Mouse (Mus musculus): ENCODE results near the gene Mrgprd. TPM values are rescaled to one million over a fixed set of nuclear protein-coding genes. Genes with fewer than 3 reads are reported as not detected.

Gene Mrgprd
- polyA plus RNA-seq (2015; fragmentation: Nextera tagmentation; extraction: Ambion mirVana): not detected in 2 replicates

- no peak for ATAC-seq (ENCODE audit: low FRiP score)
- WGBS: 90% methylated on average over 6 of the region's 6 CpGs
- H3K4me3 ChIP-seq: no peak within 1 kb of the TSS
- H3K27ac ChIP-seq: no peak within 1 kb of the TSS
- no peaks in the 10 kb centered on the region for H3K4me1 ChIP-seq (replicated peaks)
- 0 out of 2 replicates have a peak, but pooled peaks cover 3% of the 10 kb centered on the region for H3K27me3 ChIP-seq
- H3K9me3 ChIP-seq: no peaks in the 10 kb centered on the region
- H3K9ac ChIP-seq: no peak within 1 kb of the TSS
- no peak within 1 kb of the TSS for H3K4me2 ChIP-seq
- H3K36me3 ChIP-seq: no peaks in the 10 kb centered on the region
Measured at GRCm38 (mm10) chr7:145314785-145315411, at the start of gene Mrgprd. Gene Mrgprd (plus strand): TSS chr7:145314835.

- Histone ChIP-seq H3K36me3 (peaks cover 6% of the 10 kb centered on the region), H3K9ac (no peak overlapping the region), H3K9me3 (no peaks in the 10 kb centered on the region), H3K4me1 (replicated peaks) (no peaks in the 10 kb centered on the region), H3K27ac (no peak overlapping the region), H3K27me3 (no peaks in the 10 kb centered on the region), H3K4me3 (no peak overlapping the region), H3K4me2 (no peak overlapping the region)
- ATAC-seq (ENCODE audit: low FRiP score): no peak
- WGBS: 97% methylated on average over 2 of the region's 2 CpGs
Measured at GRCm38 (mm10) chr7:145266011-145266410, 48.6 kb upstream of the Mrgprd start.

DNA sequence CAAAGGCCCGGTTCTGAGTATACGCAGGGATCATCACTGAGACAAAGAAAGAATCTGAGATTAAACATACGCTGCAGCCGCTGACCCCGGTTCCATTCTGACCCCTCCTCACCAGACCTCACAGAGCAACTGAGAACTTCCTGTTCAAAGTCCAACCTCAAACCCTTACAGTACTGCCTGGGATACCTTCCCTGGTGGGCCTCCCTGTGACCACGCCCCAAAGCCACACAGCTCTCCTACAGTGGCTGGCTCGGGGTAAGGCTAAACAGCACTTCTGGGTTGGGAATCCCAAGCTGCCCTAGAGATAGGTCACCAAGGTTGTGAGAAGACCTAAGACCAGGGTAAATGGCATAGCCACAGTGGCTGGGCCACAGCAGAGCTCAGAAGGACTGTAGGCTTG is 45.7 kb upstream of the Mrgprd start:
- Histone ChIP-seq H3K27ac (no peak overlapping the region), H3K27me3 (no peaks in the 10 kb centered on the region), H3K4me2 (no peak overlapping the region), H3K9ac (no peak overlapping the region), H3K9me3 (no peaks in the 10 kb centered on the region), H3K36me3 (peaks cover 23% of the 10 kb centered on the region), H3K4me3 (no peak overlapping the region), H3K4me1 (replicated peaks) (no peaks in the 10 kb centered on the region)
- ATAC-seq (ENCODE audit: low FRiP score): no peak
- 95% methylated on average over 7 of the region's 7 CpGs for WGBS

DNA sequence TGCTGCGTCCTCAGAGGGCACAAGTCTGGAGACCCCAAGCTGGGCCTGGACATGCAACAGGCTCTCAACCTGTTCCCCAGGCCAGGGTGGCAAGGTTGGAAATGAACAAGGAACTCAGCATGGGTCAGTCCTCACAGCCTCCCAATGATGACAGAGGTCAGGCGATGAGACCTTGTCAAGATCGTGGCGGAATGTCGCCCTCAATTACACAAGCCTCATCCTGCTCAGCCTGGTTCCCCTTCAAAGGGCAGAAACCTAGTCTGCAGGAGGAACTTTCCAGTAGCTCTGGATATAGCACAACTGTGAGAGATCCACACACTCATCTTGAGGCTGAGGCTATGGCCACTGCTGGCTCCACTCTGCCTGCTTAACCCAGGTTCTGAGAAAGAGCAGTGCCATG is 43.7 kb upstream of the Mrgprd start:
- no peak overlapping the region for H3K4me2 ChIP-seq
- no peaks in the 10 kb centered on the region for H3K4me1 ChIP-seq (replicated peaks)
- no peaks in the 10 kb centered on the region for H3K9me3 ChIP-seq
- no peak overlapping the region for H3K9ac ChIP-seq
- ATAC-seq (ENCODE audit: low FRiP score): no peak
- peaks cover 29% of the 10 kb centered on the region for H3K36me3 ChIP-seq
- 93% methylated on average over 5 of the region's 5 CpGs for WGBS
- no peak overlapping the region for H3K27ac ChIP-seq
- no peak overlapping the region for H3K4me3 ChIP-seq
- H3K27me3 ChIP-seq: no peaks in the 10 kb centered on the region

- Histone ChIP-seq H3K9me3 (no peaks in the 10 kb centered on the region), H3K4me2 (no peak overlapping the region), H3K27ac (no peak overlapping the region), H3K36me3 (peaks cover 56% of the 10 kb centered on the region), H3K27me3 (no peaks in the 10 kb centered on the region), H3K9ac (no peak overlapping the region), H3K4me1 (replicated peaks) (no peaks in the 10 kb centered on the region), H3K4me3 (no peak overlapping the region)
- ATAC-seq (ENCODE audit: low FRiP score): no peak
- WGBS: 93% methylated on average over 3 of the region's 3 CpGs
Measured at GRCm38 (mm10) chr7:145275488-145275887, 39.1 kb upstream of the Mrgprd start.

- peaks cover 32% of the 10 kb centered on the region for H3K36me3 ChIP-seq
- H3K4me1 ChIP-seq (replicated peaks): peaks cover 18% of the 10 kb centered on the region
- ATAC-seq (ENCODE audit: low FRiP score): no peak
- no peak overlapping the region for H3K4me3 ChIP-seq
- H3K9ac ChIP-seq: no peak overlapping the region
- H3K9me3 ChIP-seq: no peaks in the 10 kb centered on the region
- 88% methylated on average over 4 of the region's 4 CpGs for WGBS
- no peaks in the 10 kb centered on the region for H3K27me3 ChIP-seq
- H3K27ac ChIP-seq: no peak overlapping the region
- no peak overlapping the region for H3K4me2 ChIP-seq
Measured at GRCm38 (mm10) chr7:145281396-145281795, 33.2 kb upstream of the Mrgprd start.

DNA sequence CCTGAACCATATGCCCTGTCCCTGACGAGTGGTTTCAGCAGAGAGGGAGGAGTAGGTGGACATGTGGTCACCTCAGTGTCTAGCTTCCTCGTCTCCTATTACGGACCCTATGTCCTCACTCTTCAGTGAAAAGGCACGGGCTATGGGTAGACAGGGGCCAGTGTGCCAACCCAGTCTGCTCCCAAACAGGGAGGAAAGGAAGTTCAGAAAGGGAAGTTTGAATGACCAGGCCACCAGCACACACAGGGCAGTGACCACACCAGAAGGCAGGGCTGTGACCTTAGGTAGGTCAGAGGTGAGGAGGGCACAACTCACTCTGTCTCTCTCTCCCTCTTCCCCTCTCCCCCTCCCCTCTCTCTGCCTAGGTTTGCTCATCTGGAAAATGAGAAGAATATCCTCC is 31.6 kb upstream of the Mrgprd start:
- no peaks in the 10 kb centered on the region for H3K9me3 ChIP-seq
- H3K27ac ChIP-seq: no peak overlapping the region
- H3K27me3 ChIP-seq: no peaks in the 10 kb centered on the region
- 42% methylated on average over 4 of the region's 4 CpGs for WGBS
- ATAC-seq (ENCODE audit: low FRiP score): 0 out of 2 replicates have a peak, but pooled peaks have one; percentile 8
- peaks cover 18% of the 10 kb centered on the region for H3K4me1 ChIP-seq (replicated peaks)
- H3K4me3 ChIP-seq: peak overlapping the region; percentile 49
- peaks cover 21% of the 10 kb centered on the region for H3K36me3 ChIP-seq
- H3K9ac ChIP-seq: peak overlapping the region; percentile 68
- H3K4me2 ChIP-seq: peak overlapping the region; percentile 65

GRCm38 (mm10) chr7:145283487-145284187 is 31.0 kb upstream of the Mrgprd start, which contains the start of gene Tpcn2:
Gene Tpcn2 (minus strand): TSS chr7:145284011.
- peak within 1 kb of the TSS; percentile 68 for H3K9ac ChIP-seq
- 5% methylated on average over 18 of the region's 18 CpGs for WGBS
- H3K4me2 ChIP-seq: peak within 1 kb of the TSS; percentile 65
- H3K27me3 ChIP-seq: no peaks in the 10 kb centered on the region
- H3K27ac ChIP-seq: no peak within 1 kb of the TSS
- H3K36me3 ChIP-seq: peaks cover 15% of the 10 kb centered on the region
- H3K4me3 ChIP-seq: peak within 1 kb of the TSS; percentile 49
- peak; percentile 92 for ATAC-seq (ENCODE audit: low FRiP score)
- H3K9me3 ChIP-seq: no peaks in the 10 kb centered on the region
- peaks cover 18% of the 10 kb centered on the region for H3K4me1 ChIP-seq (replicated peaks)

DNA sequence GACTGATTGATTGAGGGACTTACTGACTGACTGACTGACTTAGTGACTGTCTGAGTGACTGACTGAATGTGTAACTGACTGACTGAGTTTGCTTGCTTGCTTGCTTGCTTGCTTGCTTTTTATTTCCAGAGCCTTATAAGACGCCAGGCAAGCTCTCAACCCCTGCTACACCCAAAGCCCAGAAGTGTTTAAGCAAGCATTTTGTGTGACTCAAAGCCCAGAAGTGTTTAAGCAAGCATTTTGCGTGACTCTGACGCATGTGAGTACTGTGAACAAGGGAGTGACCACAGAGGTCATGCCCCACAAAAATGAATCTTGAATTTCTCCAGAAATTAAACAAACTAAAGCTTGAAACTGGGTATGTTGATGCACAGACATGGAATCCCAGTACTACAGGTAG is 30.3 kb upstream of the Mrgprd start:
- WGBS: 72% methylated on average over 3 of the region's 3 CpGs
- H3K27ac ChIP-seq: no peak overlapping the region
- peaks cover 9% of the 10 kb centered on the region for H3K36me3 ChIP-seq
- ATAC-seq (ENCODE audit: low FRiP score): 0 out of 2 replicates have a peak, but pooled peaks have one; percentile 18
- H3K9ac ChIP-seq: no peak overlapping the region; the same call in 1 of the 2 replicates
- H3K27me3 ChIP-seq: no peaks in the 10 kb centered on the region
- H3K4me2 ChIP-seq: peak overlapping the region; percentile 65
- H3K4me1 ChIP-seq (replicated peaks): peaks cover 18% of the 10 kb centered on the region
- H3K9me3 ChIP-seq: no peaks in the 10 kb centered on the region
- peak overlapping the region; percentile 49; the same call in 1 of the 2 replicates for H3K4me3 ChIP-seq

- Histone ChIP-seq H3K36me3 (no peaks in the 10 kb centered on the region), H3K4me1 (replicated peaks) (peaks cover 18% of the 10 kb centered on the region), H3K4me3 (no peak overlapping the region), H3K9ac (no peak overlapping the region), H3K27me3 (no peaks in the 10 kb centered on the region), H3K4me2 (no peak overlapping the region), H3K27ac (no peak overlapping the region), H3K9me3 (no peaks in the 10 kb centered on the region)
- no peak for ATAC-seq (ENCODE audit: low FRiP score)
- 84% methylated on average over 4 of the region's 4 CpGs for WGBS
Measured at GRCm38 (mm10) chr7:145285476-145285875, 29.2 kb upstream of the Mrgprd start.

GRCm38 (mm10) chr7:145287410-145287809 is 27.2 kb upstream of the Mrgprd start:
- H3K9me3 ChIP-seq: no peaks in the 10 kb centered on the region
- no peaks in the 10 kb centered on the region for H3K27me3 ChIP-seq
- H3K36me3 ChIP-seq: no peaks in the 10 kb centered on the region
- ATAC-seq (ENCODE audit: low FRiP score): no peak
- H3K4me2 ChIP-seq: no peak overlapping the region
- 79% methylated on average over 6 of the region's 6 CpGs for WGBS
- H3K27ac ChIP-seq: no peak overlapping the region
- no peak overlapping the region for H3K9ac ChIP-seq
- no peak overlapping the region for H3K4me3 ChIP-seq
- H3K4me1 ChIP-seq (replicated peaks): peaks cover 14% of the 10 kb centered on the region

DNA sequence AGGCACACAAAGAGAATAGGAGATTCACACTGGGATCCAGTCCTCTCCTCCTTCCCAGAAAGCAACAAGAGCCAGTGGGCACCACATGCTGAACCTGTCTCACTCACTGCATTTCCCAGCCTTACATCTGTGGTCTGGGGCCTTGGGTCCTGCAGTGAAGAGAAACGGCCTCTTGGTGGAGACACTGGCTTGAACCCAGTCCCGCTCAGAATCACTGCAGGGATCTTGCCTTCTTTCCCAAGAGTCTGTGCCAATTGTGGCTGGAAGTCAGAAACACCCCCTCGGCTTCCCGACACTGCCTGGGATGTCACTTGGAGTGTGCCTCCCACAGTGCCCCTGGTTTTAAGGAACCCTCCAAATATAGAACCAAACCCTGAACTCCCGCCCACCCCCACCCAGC is 25.3 kb upstream of the Mrgprd start:
- ATAC-seq (ENCODE audit: low FRiP score): no peak
- 0 out of 2 replicates have a peak, but pooled peaks cover under 1% of the 10 kb centered on the region for H3K4me1 ChIP-seq (replicated peaks)
- H3K27me3 ChIP-seq: no peaks in the 10 kb centered on the region
- no peak overlapping the region for H3K9ac ChIP-seq
- no peak overlapping the region for H3K4me2 ChIP-seq
- no peaks in the 10 kb centered on the region for H3K36me3 ChIP-seq
- H3K27ac ChIP-seq: no peak overlapping the region
- no peaks in the 10 kb centered on the region for H3K9me3 ChIP-seq
- H3K4me3 ChIP-seq: no peak overlapping the region
- WGBS: 18% methylated on average over 5 of the region's 5 CpGs

Measured in hindbrain, embryonic 13.5 days (tissue).